Mouse (Mus musculus) cerebellum, postnatal 10 days (tissue): ENCODE measurements around the gene Atp2a3.

Source experiments
- DNase-seq, 2 experiments: peaks; one replicate each; pipeline ENCODE4 v3.0.0; 2021; ENCODE audit warnings: mixed read lengths in 2 of 2

The Atp2a3 gene

DNA sequence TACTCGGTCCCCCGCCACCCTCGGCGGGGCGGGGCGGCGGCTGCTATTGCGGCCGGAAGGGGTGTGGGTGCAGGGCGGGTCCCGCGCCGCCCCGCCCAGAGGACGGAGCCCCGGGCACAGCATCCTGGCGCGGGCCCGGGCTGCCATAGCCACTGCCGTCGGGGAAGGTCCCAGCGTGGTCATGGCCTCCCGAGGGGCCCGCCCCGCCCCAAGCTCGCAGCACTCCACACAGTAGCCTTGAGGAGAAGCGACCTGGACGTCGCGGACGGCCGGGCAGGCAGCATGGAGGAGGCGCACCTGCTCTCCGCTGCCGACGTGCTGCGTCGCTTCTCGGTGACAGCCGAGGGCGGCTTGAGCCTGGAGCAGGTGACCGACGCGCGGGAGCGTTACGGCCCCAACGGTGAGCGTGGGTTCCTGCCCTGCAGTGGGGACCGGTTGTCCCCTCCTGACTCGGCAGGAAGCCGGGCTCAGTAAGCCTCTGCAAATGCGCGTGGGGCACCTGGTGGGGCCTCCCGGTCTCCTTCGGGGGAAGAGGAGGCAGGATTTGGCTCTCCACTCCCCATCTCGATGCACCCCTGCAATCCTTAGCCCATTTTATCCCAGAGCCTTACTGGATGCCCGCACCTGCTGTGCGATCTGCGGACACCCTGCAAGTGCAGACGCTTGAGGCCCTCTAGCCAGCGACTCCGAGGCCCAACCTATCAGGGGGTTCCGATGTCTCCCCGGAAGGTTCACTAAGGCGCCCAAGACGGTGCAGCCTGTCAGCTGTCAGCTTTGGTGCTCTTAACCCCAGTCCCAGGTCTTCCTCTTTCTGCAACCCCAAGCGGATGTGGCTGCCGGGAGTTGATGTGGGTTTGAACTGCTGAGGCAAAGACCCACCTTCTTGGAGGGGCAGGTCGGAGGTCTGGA lies at the start of gene Atp2a3:
TSS of gene Atp2a3 (plus strand) at position 98 of the 909 bp plus-strand sequence.
- DNase-seq = no peak

GRCm38 (mm10) chr11:72917299-72917996 lies 43.5 kb upstream of the Atp2a3 start:
- DNase-seq = no peak

- DNase-seq = no peak
Measured at GRCm38 (mm10) chr11:72923116-72923515, 37.9 kb upstream of the Atp2a3 start.

DNA sequence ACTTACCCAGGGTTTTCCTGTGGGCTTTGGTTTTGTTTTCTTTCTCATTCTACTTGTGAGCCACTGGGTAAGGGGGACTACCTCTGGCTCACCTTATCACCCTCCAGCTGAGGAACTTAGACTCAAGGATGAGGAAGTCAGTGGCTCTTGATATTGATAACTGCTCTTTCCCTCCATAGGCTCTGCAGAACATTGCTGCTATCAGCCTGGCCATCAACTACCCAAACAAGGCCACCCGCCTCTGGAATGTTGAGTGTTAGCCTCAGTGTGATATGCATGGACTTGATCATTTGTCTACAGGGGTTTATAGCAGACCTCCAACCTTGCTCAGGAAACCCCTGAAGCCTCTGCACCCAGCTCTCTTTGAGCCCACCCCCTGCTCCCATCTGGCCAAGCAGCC lies 36.5 kb upstream of the Atp2a3 start:
- no peak for DNase-seq

GRCm38 (mm10) chr11:72925067-72925466 lies 35.9 kb upstream of the Atp2a3 start:
- DNase-seq = no peak

GRCm38 (mm10) chr11:72926226-72926890 lies 34.6 kb upstream of the Atp2a3 start:
- DNase-seq = peak; percentile 80 to 84

DNA sequence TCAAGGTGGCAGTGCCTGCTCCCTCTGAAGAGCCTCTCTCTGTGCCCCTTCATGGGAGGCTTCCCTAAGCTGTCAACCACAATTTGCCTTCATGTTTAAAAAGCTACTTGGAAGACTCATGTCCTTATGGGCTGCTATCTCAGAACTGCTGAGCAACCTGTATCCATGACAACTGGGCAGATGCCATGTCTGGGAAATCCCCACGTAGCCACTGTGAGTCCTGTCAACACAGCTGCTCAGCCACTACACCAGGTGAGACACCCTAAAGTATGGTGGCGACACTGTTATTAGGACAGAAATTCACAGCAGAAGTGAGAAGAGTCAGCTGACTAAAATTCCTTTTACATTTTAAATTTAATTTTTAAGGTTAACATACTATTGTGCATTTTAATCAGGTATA lies 32.5 kb upstream of the Atp2a3 start:
- DNase-seq = peak; percentile 39 to 45

DNA sequence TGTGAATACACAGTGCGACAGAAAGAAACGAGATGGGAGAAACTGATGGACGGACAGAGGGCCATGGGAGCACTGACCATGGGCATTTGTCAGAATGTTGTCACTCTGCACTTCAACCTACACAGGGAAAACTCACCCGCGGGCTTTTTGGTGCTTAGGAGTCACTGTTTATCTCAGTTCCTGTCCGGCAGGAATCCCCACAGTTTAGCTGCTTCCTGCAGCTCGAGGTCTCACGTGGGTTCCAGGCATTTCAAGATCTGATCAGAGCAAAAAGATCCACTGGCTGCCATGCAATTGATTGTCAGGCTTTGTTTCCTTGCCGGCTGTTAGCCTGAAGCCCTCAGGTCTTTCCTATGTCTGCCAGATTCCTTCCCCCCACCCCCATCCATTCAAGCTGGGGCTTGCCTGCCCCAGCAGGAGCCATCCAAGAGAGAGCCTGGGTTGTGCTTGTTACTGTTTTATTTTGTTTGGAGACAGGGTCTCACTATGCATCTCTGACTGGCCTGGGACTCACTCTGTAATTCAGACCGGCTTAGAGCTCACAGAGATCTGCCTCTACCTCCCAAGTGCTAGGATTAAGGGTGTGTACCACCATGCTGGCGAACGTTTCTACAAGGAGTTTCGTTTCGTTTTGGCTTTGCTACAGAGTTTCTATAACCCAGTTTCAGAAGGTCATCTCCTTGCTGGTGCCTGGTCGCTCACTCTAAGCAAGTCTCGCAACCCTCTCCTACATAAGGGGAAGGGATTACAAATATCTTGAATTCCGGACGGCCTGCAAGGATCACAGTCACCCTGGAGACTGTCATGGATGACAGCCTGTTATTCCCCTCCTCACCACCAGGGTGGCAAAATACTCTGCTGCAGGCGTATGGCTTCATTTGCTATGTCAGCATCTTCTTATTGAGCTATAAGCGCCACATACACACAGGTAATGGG lies 20.5 kb upstream of the Atp2a3 start:
- DNase-seq = peak; percentile 75 to 83

GRCm38 (mm10) chr11:72944996-72945793 lies 15.8 kb upstream of the Atp2a3 start:
- no peak for DNase-seq

DNA sequence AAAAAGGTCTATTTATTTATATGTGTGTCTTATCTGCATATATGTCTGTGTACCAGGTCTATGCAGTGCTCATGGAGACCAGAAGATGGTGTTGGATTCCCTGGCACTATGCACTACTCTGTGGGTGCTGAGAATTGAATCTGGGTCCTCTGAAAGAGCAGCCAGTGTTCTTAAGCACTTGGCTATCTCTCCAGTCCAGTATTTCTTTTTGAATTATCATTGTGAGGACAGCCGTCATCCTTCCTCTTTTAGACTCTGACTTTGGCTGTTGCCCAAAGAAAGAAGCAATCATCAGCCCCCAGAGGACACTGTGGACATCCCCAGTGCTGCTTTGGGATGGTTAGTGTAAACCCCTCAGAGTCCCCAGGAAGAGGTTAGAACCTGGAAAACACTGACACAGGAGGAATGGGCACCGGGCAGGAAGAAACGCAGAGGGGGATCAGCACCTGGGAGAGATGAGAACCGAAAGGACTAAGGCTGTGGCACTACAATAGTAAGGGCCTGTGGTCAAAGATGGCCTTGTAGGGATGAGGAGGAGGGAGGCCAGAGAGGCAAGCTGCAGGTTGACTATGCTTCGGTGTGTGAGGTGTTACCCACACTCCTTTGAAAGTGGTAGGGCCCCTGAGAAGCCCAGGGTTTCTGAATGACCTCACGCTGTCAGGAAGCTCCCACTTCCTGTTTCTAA lies 15.0 kb upstream of the Atp2a3 start:
- no peak for DNase-seq

DNA sequence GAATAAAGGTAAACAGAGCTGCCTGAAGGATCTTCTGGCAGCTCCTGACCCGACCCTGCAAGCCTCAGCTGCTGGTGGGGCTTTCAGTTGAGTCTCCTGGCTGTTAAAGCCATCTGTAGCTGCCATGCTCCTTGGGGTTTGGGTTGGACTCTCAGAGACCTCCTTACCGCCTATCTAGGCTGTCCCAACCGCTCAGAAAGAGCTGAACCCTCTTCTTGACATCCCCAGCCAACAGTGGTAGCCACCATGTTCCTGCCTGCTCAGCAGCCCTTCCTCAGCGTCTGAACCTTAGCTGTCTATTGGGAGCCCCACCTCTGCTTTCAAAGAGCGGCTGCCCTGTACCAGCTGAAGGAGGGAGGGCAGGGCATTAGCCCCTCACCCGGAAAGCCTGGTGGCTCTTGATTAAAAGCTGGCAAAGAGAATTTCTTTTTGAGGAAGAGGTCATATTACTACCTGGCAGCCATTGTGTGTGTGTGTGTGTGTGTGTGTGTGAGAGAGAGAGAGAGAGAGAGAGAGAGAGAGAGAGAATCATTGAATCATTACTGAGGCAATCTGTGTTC lies 14.3 kb upstream of the Atp2a3 start:
- no peak for DNase-seq

GRCm38 (mm10) chr11:72947840-72948239 lies 13.1 kb upstream of the Atp2a3 start:
- no peak for DNase-seq

GRCm38 (mm10) chr11:72948254-72948653 lies 12.7 kb upstream of the Atp2a3 start:
- DNase-seq = no peak

DNA sequence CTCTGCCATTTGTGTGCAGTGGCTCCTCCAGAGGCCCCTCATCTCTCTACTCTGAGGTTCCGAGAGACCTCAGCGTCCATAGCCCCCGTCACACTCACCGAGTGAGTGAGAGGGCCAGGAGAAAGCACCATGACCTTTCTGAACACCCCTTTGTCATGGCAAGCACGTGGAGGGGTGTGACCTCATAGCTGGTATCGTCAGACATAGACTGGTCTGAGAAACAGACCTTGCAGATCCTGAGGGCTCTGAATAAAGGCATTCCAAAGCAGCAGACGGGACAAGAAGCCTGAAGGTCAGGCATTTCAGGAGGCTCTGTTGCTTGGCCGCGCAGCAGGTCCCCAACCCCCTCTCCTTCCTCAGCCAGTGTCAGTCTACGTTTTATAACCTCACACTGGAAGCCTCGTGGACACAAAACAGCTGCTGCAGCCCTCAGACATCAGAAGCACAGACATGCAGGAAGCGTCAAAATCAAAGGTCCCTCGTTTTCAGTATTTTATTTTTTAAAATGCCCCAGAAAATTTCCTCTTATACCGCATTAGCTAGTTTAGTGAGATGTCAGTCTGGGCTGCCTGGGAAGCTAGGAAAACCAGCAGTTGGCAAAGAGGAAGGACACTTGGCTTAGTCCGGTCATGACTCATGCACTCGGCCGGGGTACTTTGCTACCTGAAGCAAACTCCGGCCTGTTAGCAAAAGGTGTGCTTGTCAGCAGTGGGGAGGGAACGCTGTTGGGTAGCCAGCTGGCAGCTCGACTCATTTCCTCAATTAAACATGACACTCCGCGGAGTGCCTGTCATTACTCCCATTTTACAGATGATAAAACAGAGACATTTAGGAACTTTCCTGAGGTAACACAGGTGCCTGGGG lies 9.6 kb upstream of the Atp2a3 start:
- DNase-seq = no peak

DNA sequence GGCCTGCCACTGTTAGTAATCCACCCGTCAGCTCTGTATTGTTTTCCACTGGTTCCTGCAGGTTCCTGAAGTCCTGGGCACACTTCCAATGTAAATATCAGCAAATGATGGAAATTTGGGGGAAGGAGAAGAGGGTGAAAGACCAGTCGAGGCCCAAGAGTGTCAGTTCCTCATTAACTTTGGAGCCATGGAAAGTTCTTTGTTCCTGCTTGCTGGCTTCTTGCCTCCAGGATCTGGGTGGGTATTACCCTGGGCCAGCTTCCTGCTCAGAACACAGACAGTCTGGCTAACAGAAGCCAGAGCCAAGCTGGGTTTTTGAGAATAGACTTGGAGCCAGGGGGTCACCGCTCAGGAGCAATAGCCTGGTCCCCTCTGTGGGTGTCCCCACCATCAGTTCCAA lies 8.7 kb upstream of the Atp2a3 start:
- no peak for DNase-seq

DNA sequence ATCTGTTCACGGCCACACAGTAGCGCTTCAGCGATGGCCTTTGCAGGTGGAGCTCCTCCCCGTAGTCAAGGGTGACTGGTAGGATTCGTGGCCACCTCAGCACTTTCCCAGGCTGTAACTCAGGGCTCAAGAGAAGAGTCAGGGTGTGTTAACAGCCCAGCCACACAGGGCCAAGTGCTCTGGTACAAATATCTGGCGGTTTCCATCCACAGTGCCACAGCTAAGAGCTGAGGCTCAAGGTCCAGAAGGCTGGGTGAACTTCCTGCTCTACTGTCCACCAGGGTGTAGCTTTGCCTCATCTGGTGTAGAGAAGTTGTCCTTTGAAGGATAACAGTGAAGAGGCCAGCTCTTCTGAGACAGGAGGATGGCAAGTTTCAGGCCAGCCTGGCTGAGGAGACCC lies 8.3 kb upstream of the Atp2a3 start:
- no peak for DNase-seq

DNA sequence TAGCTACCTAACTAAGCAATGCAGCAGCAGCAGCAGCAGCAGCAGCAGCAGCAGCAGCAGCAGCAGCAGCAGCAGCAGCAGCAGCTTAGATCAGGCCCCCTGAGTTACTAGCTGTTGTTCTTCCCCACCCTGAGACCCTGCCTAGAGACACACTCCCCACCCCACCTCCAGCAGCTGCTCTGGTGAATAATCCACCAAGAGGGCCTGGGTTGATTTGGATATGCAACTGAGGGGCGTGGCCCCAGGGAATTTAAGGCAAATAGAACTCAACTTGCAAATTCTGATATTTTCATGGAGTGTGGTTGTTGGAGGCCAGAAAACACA lies 7.9 kb upstream of the Atp2a3 start:
- no peak for DNase-seq

- DNase-seq = peak; percentile 47 to 52
Measured at GRCm38 (mm10) chr11:72953440-72954151, 7.4 kb upstream of the Atp2a3 start.

GRCm38 (mm10) chr11:72954216-72954615 lies 6.8 kb upstream of the Atp2a3 start:
- DNase-seq = no peak
